Mouse (Mus musculus): ENCODE measurements around the gene Ankrd13d.

GRCm38 (mm10) chr19:4299126-4299525 lies 16.2 kb upstream of the Ankrd13d start:
- TF ChIP-seq CTCF (IDR thresholded peaks at IDR 0.05; ENCODE audit: low read depth) = no peak
- TF ChIP-seq EP300 (IDR thresholded peaks at IDR 0.05; ENCODE audit: low read depth) = no peak

Data from heart, postnatal 0 days (tissue).